Mouse (Mus musculus) bone marrow macrophage, adult 2 months (primary cell): ENCODE measurements around the gene Kirrel2.

Experiments
- CTCF ChIP-seq: IDR thresholded peaks from 2 replicates; pipeline ENCODE4 v1.5.1; 2012; ENCODE audit warnings: low read depth, mild to moderate bottlenecking, low read length, moderate library complexity
- POLR2A ChIP-seq: IDR thresholded peaks from 2 replicates; pipeline ENCODE4 v1.6.1; 2012; ENCODE audit warnings: mild to moderate bottlenecking, low read depth, low read length, borderline replicate concordance

DNA sequence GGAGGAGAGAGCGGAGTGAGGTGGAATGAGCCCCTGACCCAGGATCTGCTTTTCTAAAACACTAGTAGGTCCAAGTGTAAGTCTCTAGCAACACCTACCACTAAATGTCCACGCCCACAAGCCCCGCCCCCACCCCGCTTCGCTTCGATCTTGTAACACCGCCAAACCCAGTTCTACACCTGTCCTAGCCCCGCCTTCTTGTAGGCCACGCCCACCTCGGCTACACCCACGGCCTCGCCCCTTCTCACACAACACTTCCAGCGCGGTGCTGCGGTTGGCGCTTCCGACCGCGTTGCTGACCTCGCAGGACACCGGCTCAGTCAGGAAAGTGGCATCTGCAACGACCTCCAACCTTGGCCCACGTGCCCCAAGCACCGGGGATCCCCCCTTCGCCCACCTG lies 3.7 kb downstream of the Kirrel2 start:
- TF ChIP-seq CTCF = no peak
- no peak for TF ChIP-seq POLR2A
